Mouse (Mus musculus) liver, embryonic 12.5 days (tissue): ENCODE data around the gene Gm49342. TPM values are rescaled to one million over a fixed set of nuclear protein-coding genes. Genes with fewer than 3 reads are reported as not detected.
"Not testable (repeated sequence)": the region's sequence is repeated elsewhere in the genome, so short reads cannot be mapped to it uniquely, and the experiment has no call there.

Experiments
- ATAC-seq: fragments of 200-750 bp; cut with Nextera tagmentation; 2 replicates; pipeline ENCODE4 v1.8.0; 2017; ENCODE audit warnings: moderate number of reproducible peaks, mild to moderate bottlenecking, moderate library complexity
- H3K27ac ChIP-seq: fragments of 300-500 bp; sonication (generic); 2 replicates; pipeline ENCODE4 v1.5.1; 2016; ENCODE audit warnings: mild to moderate bottlenecking
- H3K27me3 ChIP-seq: fragments of 300-500 bp; sonication (generic); replicated peaks from 2 replicates; pipeline ENCODE4 v1.6.1; 2016; ENCODE audit warnings: mild to moderate bottlenecking, moderate library complexity
- H3K36me3 ChIP-seq: fragments of 300-500 bp; sonication (generic); 2 replicates; pipeline ENCODE4 v1.6.1; 2016; ENCODE audit warnings: mild to moderate bottlenecking, moderate library complexity
- H3K4me1 ChIP-seq: fragments of 300-500 bp; sonication (generic); 2 replicates; pipeline ENCODE4 v1.6.1; 2016
- H3K4me2 ChIP-seq: fragments of 300-500 bp; sonication (generic); 2 replicates; pipeline ENCODE4 v1.6.1; 2016; ENCODE audit warnings: mild to moderate bottlenecking, moderate library complexity
- H3K4me3 ChIP-seq: fragments of 300-500 bp; sonication (generic); 2 replicates; pipeline ENCODE4 v1.5.1; 2016; ENCODE audit warnings: mild to moderate bottlenecking, moderate library complexity
- H3K9ac ChIP-seq: fragments of 300-500 bp; sonication (generic); 2 replicates; pipeline ENCODE4 v1.6.1; 2016; ENCODE audit warnings: mild to moderate bottlenecking, moderate library complexity
- H3K9me3 ChIP-seq: fragments of 300-500 bp; sonication (generic); replicated peaks from 2 replicates; pipeline ENCODE4 v1.6.1; 2016; ENCODE audit warnings: mild to moderate bottlenecking, moderate library complexity
- WGBS: fragments of 180-500 bp; shearing (Covaris S2); methylation state at CpG from one replicate; pipeline ENCODE4 v1.1.7; 2016; ENCODE audit not compliant: insufficient replicate concordance; 5-methylcytosine and 5-hydroxymethylcytosine counted together
- polyA plus RNA-seq: library from polyadenylated mRNA; unstranded; fragments of >200 nt; fragmentation: Nextera tagmentation; extraction: Ambion mirVana; gene quantifications from 2 replicates; pipeline ENCODE4 v1.2.1, GENCODE M21; 2016

Gene Gm49342
- polyA plus RNA-seq: not detected in 2 replicates

- Histone ChIP-seq H3K27ac (peak within 1 kb of the TSS; percentile 92), H3K9me3 (no peaks in the 10 kb centered on the region), H3K4me1 (peaks cover 17% of the 10 kb centered on the region), H3K4me3 (peak within 1 kb of the TSS; percentile 75), H3K4me2 (peak within 1 kb of the TSS; percentile 80), H3K36me3 (peaks cover 15% of the 10 kb centered on the region), H3K9ac (peak within 1 kb of the TSS; percentile 83), H3K27me3 (no peaks in the 10 kb centered on the region)
- ATAC-seq: peak; percentile 98
- 7% methylated on average over 31 of the region's 31 CpGs for WGBS
These were observed at the start of gene Gm49342 for GRCm38 (mm10) chr14:50943932-50944667. Gene Gm49342 (plus strand): TSS chr14:50944517.

GRCm38 (mm10) chr14:50895407-50895806, 48.9 kb upstream of the Gm49342 start:
- H3K9ac ChIP-seq: no peak overlapping the region
- no peaks in the 10 kb centered on the region for H3K9me3 ChIP-seq
- H3K36me3 ChIP-seq: no peaks in the 10 kb centered on the region
- 0 out of 2 replicates have a peak, but pooled peaks cover 7% of the 10 kb centered on the region for H3K4me1 ChIP-seq
- H3K4me3 ChIP-seq: no peak overlapping the region
- no peak for ATAC-seq
- no peak overlapping the region for H3K27ac ChIP-seq
- peaks cover 31% of the 10 kb centered on the region for H3K27me3 ChIP-seq
- no peak overlapping the region for H3K4me2 ChIP-seq

GRCm38 (mm10) chr14:50895985-50896746, 48.2 kb upstream of the Gm49342 start:
- H3K27ac ChIP-seq: no peak overlapping the region
- H3K4me2 ChIP-seq: peak overlapping the region; percentile 66
- H3K36me3 ChIP-seq: no peaks in the 10 kb centered on the region
- H3K4me1 ChIP-seq: 0 out of 2 replicates have a peak, but pooled peaks cover 7% of the 10 kb centered on the region
- peak; percentile 33; the same call in 1 of the 2 replicates for ATAC-seq
- H3K4me3 ChIP-seq: peak overlapping the region; percentile 34
- 19% methylated on average over 19 of the region's 19 CpGs for WGBS
- no peaks in the 10 kb centered on the region for H3K9me3 ChIP-seq
- no peak overlapping the region; the same call in 1 of the 2 replicates for H3K9ac ChIP-seq
- peaks cover 31% of the 10 kb centered on the region for H3K27me3 ChIP-seq

- Histone ChIP-seq H3K4me2 (peak overlapping the region; percentile 66), H3K4me3 (peak overlapping the region; percentile 34), H3K36me3 (no peaks in the 10 kb centered on the region), H3K9ac (no peak overlapping the region; the same call in 1 of the 2 replicates), H3K9me3 (no peaks in the 10 kb centered on the region), H3K27me3 (peaks cover 31% of the 10 kb centered on the region), H3K27ac (no peak overlapping the region), H3K4me1 (0 out of 2 replicates have a peak, but pooled peaks cover 7% of the 10 kb centered on the region)
- ATAC-seq: peak; percentile 7; the same call in 1 of the 2 replicates
- 23% methylated on average over 23 of the region's 23 CpGs for WGBS
These were observed 47.5 kb upstream of the Gm49342 start for GRCm38 (mm10) chr14:50896747-50897373.

- peak within 1 kb of the TSS; percentile 66 for H3K4me2 ChIP-seq
- no peaks in the 10 kb centered on the region for H3K9me3 ChIP-seq
- no peak within 1 kb of the TSS for H3K27ac ChIP-seq
- 0 out of 2 replicates have a peak, but pooled peaks cover 7% of the 10 kb centered on the region for H3K4me1 ChIP-seq
- peak within 1 kb of the TSS; percentile 34 for H3K4me3 ChIP-seq
- no peak for ATAC-seq
- no peaks in the 10 kb centered on the region for H3K36me3 ChIP-seq
- peaks cover 31% of the 10 kb centered on the region for H3K27me3 ChIP-seq
- WGBS: 39% methylated on average over 7 of the region's 7 CpGs
- H3K9ac ChIP-seq: no peak within 1 kb of the TSS; the same call in 1 of the 2 replicates
These were observed 46.9 kb upstream of the Gm49342 start, which contains the start of gene Klhl33 for GRCm38 (mm10) chr14:50897374-50897765. Gene Klhl33 (minus strand): TSS chr14:50897507.

- ATAC-seq, H3K9me3 ChIP-seq, H3K4me2 ChIP-seq, H3K4me3 ChIP-seq, H3K27ac ChIP-seq, H3K4me1 ChIP-seq, H3K36me3 ChIP-seq, H3K9ac ChIP-seq: not testable (repeated sequence)
- H3K27me3 ChIP-seq: peaks cover 28% of the 10 kb centered on the region
- 42% methylated on average over 2 of the region's 2 CpGs for WGBS
These were observed 46.3 kb upstream of the Gm49342 start for GRCm38 (mm10) chr14:50897992-50898391.

- H3K4me1 ChIP-seq: peaks cover 9% of the 10 kb centered on the region
- WGBS: 5% methylated on average over 26 of the region's 26 CpGs
- peak; percentile 77 for ATAC-seq
- no peaks in the 10 kb centered on the region for H3K9me3 ChIP-seq
- H3K4me2 ChIP-seq: peak overlapping the region; percentile 72
- H3K36me3 ChIP-seq: no peaks in the 10 kb centered on the region
- peak overlapping the region; percentile 56 for H3K9ac ChIP-seq
- H3K27me3 ChIP-seq: no peaks in the 10 kb centered on the region
- H3K4me3 ChIP-seq: peak overlapping the region; percentile 55
- no peak overlapping the region for H3K27ac ChIP-seq
These were observed 40.1 kb upstream of the Gm49342 start for GRCm38 (mm10) chr14:50903973-50904827.

GRCm38 (mm10) chr14:50904828-50905129, 39.5 kb upstream of the Gm49342 start:
- H3K4me3 ChIP-seq: no peak overlapping the region
- no peak overlapping the region for H3K4me2 ChIP-seq
- WGBS: 80% methylated on average over 4 of the region's 4 CpGs
- H3K9me3 ChIP-seq: no peaks in the 10 kb centered on the region
- no peak for ATAC-seq
- H3K27ac ChIP-seq: no peak overlapping the region
- H3K4me1 ChIP-seq: peaks cover 9% of the 10 kb centered on the region
- H3K36me3 ChIP-seq: no peaks in the 10 kb centered on the region
- no peak overlapping the region for H3K9ac ChIP-seq
- no peaks in the 10 kb centered on the region for H3K27me3 ChIP-seq

GRCm38 (mm10) chr14:50905327-50905726, 39.0 kb upstream of the Gm49342 start:
- not testable (repeated sequence) for ATAC-seq, H3K4me1 ChIP-seq, H3K27me3 ChIP-seq

GRCm38 (mm10) chr14:50908126-50908525, 36.2 kb upstream of the Gm49342 start:
- no peak overlapping the region for H3K4me2 ChIP-seq
- 63% methylated on average over 4 of the region's 4 CpGs for WGBS
- ATAC-seq: no peak

More at GRCm38 (mm10) chr14:50905327-50905726, 39.0 kb upstream of the Gm49342 start:
- H3K9me3 ChIP-seq, H3K9ac ChIP-seq, H3K27ac ChIP-seq, H3K36me3 ChIP-seq, H3K4me2 ChIP-seq, H3K4me3 ChIP-seq: not testable (repeated sequence)

GRCm38 (mm10) chr14:50911356-50911755, 33.0 kb upstream of the Gm49342 start:
- Histone ChIP-seq H3K27ac (no peak overlapping the region), H3K9ac (no peak overlapping the region), H3K4me1 (no peaks in the 10 kb centered on the region), H3K27me3 (no peaks in the 10 kb centered on the region), H3K4me3 (no peak overlapping the region), H3K4me2 (no peak overlapping the region), H3K9me3 (no peaks in the 10 kb centered on the region), H3K36me3 (peaks cover 40% of the 10 kb centered on the region)
- ATAC-seq: no peak
- WGBS: 50% methylated on average over 3 of the region's 3 CpGs

More at GRCm38 (mm10) chr14:50908126-50908525, 36.2 kb upstream of the Gm49342 start:
- Histone ChIP-seq H3K9ac (no peak overlapping the region), H3K9me3 (no peaks in the 10 kb centered on the region), H3K27ac (no peak overlapping the region), H3K4me3 (no peak overlapping the region), H3K36me3 (peaks cover 10% of the 10 kb centered on the region), H3K4me1 (peaks cover 9% of the 10 kb centered on the region), H3K27me3 (no peaks in the 10 kb centered on the region)
